Mouse (Mus musculus): ENCODE results near the gene Arl6ip1. TPM values are rescaled to one million over a fixed set of nuclear protein-coding genes. Genes with fewer than 3 reads are reported as not detected.
"Not testable (repeated sequence)": the region's sequence is repeated elsewhere in the genome, so short reads cannot be mapped to it uniquely, and the experiment has no call there.

Gene Arl6ip1
- 556 and 565 TPM in 2 replicates for polyA plus RNA-seq (2015; fragmentation: Nextera tagmentation; extraction: Ambion mirVana)

- ATAC-seq, result peak; percentile 99
- Histone ChIP-seq H3K36me3 (ENCODE audit: control insufficient read depth, insufficient read depth, low read length) (no peaks in the 10 kb centered on the region), H3K4me2 (ENCODE audit: low read length) (peak within 1 kb of the TSS; percentile 87), H3K27me3 (ENCODE audit: control insufficient read depth, insufficient read depth, low read depth, low read length) (no peaks in the 10 kb centered on the region), H3K9ac (ENCODE audit: low read depth, low read length) (peak within 1 kb of the TSS; percentile 87), H3K4me1 (ENCODE audit: control insufficient read depth, insufficient read depth, low read length) (peaks cover 30% of the 10 kb centered on the region), H3K4me3 (ENCODE audit: low read depth, low read length) (peak within 1 kb of the TSS; percentile 78), H3K27ac (ENCODE audit: low read length) (peak within 1 kb of the TSS; percentile 85), H3K9me3 (replicated peaks; ENCODE audit: control insufficient read depth, low read length, poor library complexity, severe bottlenecking) (no peaks in the 10 kb centered on the region)
- WGBS, result under 1% methylated on average over 39 of the region's 39 CpGs
Observed at GRCm38 (mm10) chr7:118129430-118130041, at the start of gene Arl6ip1. Gene Arl6ip1, minus strand, starts transcription at chr7:118129662.

DNA sequence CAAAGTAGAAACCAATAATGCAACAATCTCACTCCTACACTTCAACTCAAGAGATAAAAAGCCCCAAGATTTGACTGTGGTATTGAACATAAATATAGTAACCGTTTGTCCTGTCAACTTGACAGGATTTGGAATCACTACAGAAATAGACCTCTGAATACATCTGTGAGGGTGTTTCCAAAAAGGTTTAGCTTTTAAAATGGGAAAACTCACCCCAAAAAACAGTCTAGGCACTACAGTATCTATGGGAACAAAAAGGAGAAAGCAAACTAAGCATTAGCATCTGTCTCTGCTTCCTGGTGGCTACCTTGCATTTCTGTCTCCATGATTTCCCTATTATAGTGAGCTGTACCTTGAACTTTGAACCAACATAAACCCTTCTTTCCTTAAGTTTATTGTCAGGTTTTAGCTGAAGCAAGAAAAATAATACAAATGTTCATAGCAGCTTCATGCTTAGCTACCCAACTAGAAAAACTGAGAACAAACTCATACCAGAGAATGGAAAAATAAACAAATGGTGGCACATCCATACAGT, 46.4 kb upstream of the Arl6ip1 start:
- no peaks in the 10 kb centered on the region for H3K9me3 ChIP-seq (replicated peaks; ENCODE audit: control insufficient read depth, low read length, poor library complexity, severe bottlenecking)
- no peak for ATAC-seq
- no peaks in the 10 kb centered on the region for H3K4me1 ChIP-seq (ENCODE audit: control insufficient read depth, insufficient read depth, low read length)
- no peak overlapping the region for H3K9ac ChIP-seq (ENCODE audit: low read depth, low read length)
- WGBS, result 92% methylated on average over 1 of the region's 1 CpGs
- H3K36me3 ChIP-seq (ENCODE audit: control insufficient read depth, insufficient read depth, low read length), result peaks cover 20% of the 10 kb centered on the region
- H3K4me3 ChIP-seq (ENCODE audit: low read depth, low read length), result no peak overlapping the region
- no peak overlapping the region for H3K4me2 ChIP-seq (ENCODE audit: low read length)
- H3K27me3 ChIP-seq (ENCODE audit: control insufficient read depth, insufficient read depth, low read depth, low read length), result no peaks in the 10 kb centered on the region
- H3K27ac ChIP-seq (ENCODE audit: low read length), result no peak overlapping the region

GRCm38 (mm10) chr7:118170125-118170524, 40.7 kb upstream of the Arl6ip1 start:
- WGBS, result 92% methylated on average over 2 of the region's 2 CpGs
- not testable (repeated sequence) for H3K27me3 ChIP-seq (ENCODE audit: control insufficient read depth, insufficient read depth, low read depth, low read length); H3K9me3 ChIP-seq (replicated peaks; ENCODE audit: control insufficient read depth, low read length, poor library complexity, severe bottlenecking); H3K4me3 ChIP-seq (ENCODE audit: low read depth, low read length); H3K4me1 ChIP-seq (ENCODE audit: control insufficient read depth, insufficient read depth, low read length); H3K9ac ChIP-seq (ENCODE audit: low read depth, low read length); ATAC-seq; H3K4me2 ChIP-seq (ENCODE audit: low read length); H3K27ac ChIP-seq (ENCODE audit: low read length)
- H3K36me3 ChIP-seq (ENCODE audit: control insufficient read depth, insufficient read depth, low read length), result peaks cover 26% of the 10 kb centered on the region

DNA sequence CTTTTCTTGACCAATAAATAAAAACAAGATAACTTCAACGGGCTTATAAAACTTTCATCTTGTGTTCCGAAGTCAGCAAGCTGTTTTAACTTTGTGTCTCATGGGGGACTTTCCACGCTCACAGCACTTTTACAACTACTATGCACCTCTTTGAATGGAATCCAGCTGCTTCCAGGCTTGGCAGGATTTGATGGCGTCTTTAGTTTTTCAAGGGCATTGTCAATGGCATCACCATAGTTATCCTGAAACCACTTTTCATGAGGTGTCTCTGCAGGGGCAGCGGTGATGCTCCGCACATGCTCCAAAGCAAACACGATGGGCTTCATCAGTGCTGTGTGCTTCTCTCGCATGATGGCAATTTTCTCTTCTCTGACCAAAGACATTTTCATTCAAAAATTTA, 33.5 kb upstream of the Arl6ip1 start:
- no peaks in the 10 kb centered on the region for H3K9me3 ChIP-seq (replicated peaks; ENCODE audit: control insufficient read depth, low read length, poor library complexity, severe bottlenecking)
- no peaks in the 10 kb centered on the region for H3K27me3 ChIP-seq (ENCODE audit: control insufficient read depth, insufficient read depth, low read depth, low read length)
- no peak overlapping the region for H3K4me2 ChIP-seq (ENCODE audit: low read length)
- H3K9ac ChIP-seq (ENCODE audit: low read depth, low read length), result no peak overlapping the region
- H3K4me3 ChIP-seq (ENCODE audit: low read depth, low read length), result no peak overlapping the region
- no peak for ATAC-seq
- H3K36me3 ChIP-seq (ENCODE audit: control insufficient read depth, insufficient read depth, low read length), result peaks cover 27% of the 10 kb centered on the region
- 86% methylated on average over 8 of the region's 8 CpGs for WGBS
- no peaks in the 10 kb centered on the region for H3K4me1 ChIP-seq (ENCODE audit: control insufficient read depth, insufficient read depth, low read length)
- no peak overlapping the region for H3K27ac ChIP-seq (ENCODE audit: low read length)

DNA sequence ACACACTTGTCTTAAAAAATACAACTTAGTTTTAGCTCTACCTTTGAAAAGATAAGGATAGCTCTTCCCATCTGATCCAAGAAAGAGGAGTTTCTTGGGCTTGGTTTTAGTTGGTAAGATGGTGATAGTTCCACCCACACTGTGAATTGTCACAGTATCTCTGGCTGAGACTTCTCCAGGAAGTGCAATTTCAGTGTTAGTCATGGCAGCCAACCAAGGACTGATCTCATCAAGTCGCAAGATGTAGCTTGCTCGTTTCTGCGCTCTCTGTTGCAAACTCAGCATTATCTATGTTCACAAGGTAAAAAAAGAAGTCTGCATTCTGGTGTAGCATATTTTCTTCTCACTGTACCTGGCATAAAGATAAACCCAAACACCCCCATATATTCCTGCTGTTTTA, 30.7 kb upstream of the Arl6ip1 start:
- Histone ChIP-seq H3K4me3 (ENCODE audit: low read depth, low read length) (no peak overlapping the region), H3K9me3 (replicated peaks; ENCODE audit: control insufficient read depth, low read length, poor library complexity, severe bottlenecking) (no peaks in the 10 kb centered on the region), H3K27me3 (ENCODE audit: control insufficient read depth, insufficient read depth, low read depth, low read length) (no peaks in the 10 kb centered on the region), H3K36me3 (ENCODE audit: control insufficient read depth, insufficient read depth, low read length) (peaks cover 36% of the 10 kb centered on the region), H3K27ac (ENCODE audit: low read length) (no peak overlapping the region), H3K4me2 (ENCODE audit: low read length) (no peak overlapping the region), H3K9ac (ENCODE audit: low read depth, low read length) (no peak overlapping the region), H3K4me1 (ENCODE audit: control insufficient read depth, insufficient read depth, low read length) (no peaks in the 10 kb centered on the region)
- WGBS, result 99% methylated on average over 3 of the region's 3 CpGs
- no peak for ATAC-seq

DNA sequence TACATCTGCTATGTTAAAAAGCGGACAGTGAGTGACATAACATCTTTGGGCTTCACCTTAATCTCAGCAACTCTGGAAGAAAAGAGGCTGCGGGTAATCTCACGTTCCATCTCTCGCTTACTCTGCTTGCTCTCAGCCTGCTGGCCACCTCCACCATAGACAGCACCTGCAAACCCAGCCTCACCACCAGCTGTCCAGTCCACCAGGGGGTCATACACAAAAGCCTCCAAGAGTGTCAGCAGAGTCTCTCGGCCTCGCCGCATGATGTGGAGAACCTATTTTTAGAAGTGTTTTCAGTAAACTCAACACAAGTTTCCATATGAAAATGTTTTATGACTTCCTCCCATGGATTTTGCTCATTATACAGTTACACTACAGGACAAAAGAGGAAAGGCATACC, 27.0 kb upstream of the Arl6ip1 start:
- H3K4me2 ChIP-seq (ENCODE audit: low read length), result no peak overlapping the region
- peaks cover 51% of the 10 kb centered on the region for H3K36me3 ChIP-seq (ENCODE audit: control insufficient read depth, insufficient read depth, low read length)

DNA sequence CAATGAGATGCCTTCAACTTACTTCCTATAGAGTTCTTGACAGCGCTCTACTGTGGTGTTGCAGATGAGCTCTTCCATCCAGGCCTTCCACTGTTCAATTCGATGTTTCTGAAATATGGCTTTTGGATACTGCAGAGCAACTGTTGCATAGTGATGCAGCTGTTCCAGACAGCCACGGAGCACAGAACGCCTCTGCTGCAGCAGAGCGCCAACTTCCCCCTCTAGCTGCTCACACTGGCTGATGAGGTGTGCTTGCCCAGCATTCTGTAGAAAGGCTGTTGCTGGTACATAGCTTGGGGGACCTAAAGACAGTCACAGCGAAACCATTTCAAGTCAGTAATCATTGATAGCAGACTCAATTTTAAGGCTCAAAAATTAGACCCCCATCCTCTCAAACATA, 24.7 kb upstream of the Arl6ip1 start:
- peaks cover 48% of the 10 kb centered on the region for H3K36me3 ChIP-seq (ENCODE audit: control insufficient read depth, insufficient read depth, low read length)
- 94% methylated on average over 6 of the region's 6 CpGs for WGBS
- H3K4me2 ChIP-seq (ENCODE audit: low read length), result no peak overlapping the region
- no peak overlapping the region for H3K9ac ChIP-seq (ENCODE audit: low read depth, low read length)
- no peaks in the 10 kb centered on the region for H3K27me3 ChIP-seq (ENCODE audit: control insufficient read depth, insufficient read depth, low read depth, low read length)
- no peaks in the 10 kb centered on the region for H3K9me3 ChIP-seq (replicated peaks; ENCODE audit: control insufficient read depth, low read length, poor library complexity, severe bottlenecking)
- ATAC-seq, result no peak
- H3K4me1 ChIP-seq (ENCODE audit: control insufficient read depth, insufficient read depth, low read length), result no peaks in the 10 kb centered on the region
- H3K27ac ChIP-seq (ENCODE audit: low read length), result no peak overlapping the region
- no peak overlapping the region for H3K4me3 ChIP-seq (ENCODE audit: low read depth, low read length)

More for the DNA sequence above, 27.0 kb upstream of the Arl6ip1 start:
- no peak for ATAC-seq
- Histone ChIP-seq H3K27me3 (ENCODE audit: control insufficient read depth, insufficient read depth, low read depth, low read length) (no peaks in the 10 kb centered on the region), H3K27ac (ENCODE audit: low read length) (no peak overlapping the region), H3K9ac (ENCODE audit: low read depth, low read length) (no peak overlapping the region), H3K4me1 (ENCODE audit: control insufficient read depth, insufficient read depth, low read length) (no peaks in the 10 kb centered on the region), H3K9me3 (replicated peaks; ENCODE audit: control insufficient read depth, low read length, poor library complexity, severe bottlenecking) (no peaks in the 10 kb centered on the region), H3K4me3 (ENCODE audit: low read depth, low read length) (no peak overlapping the region)
- 97% methylated on average over 7 of the region's 7 CpGs for WGBS

GRCm38 (mm10) chr7:118143602-118144001, 14.1 kb upstream of the Arl6ip1 start:
- Histone ChIP-seq H3K4me3 (ENCODE audit: low read depth, low read length) (no peak overlapping the region), H3K4me2 (ENCODE audit: low read length) (no peak overlapping the region), H3K9me3 (replicated peaks; ENCODE audit: control insufficient read depth, low read length, poor library complexity, severe bottlenecking) (no peaks in the 10 kb centered on the region), H3K27ac (ENCODE audit: low read length) (no peak overlapping the region), H3K4me1 (ENCODE audit: control insufficient read depth, insufficient read depth, low read length) (no peaks in the 10 kb centered on the region), H3K27me3 (ENCODE audit: control insufficient read depth, insufficient read depth, low read depth, low read length) (no peaks in the 10 kb centered on the region), H3K36me3 (ENCODE audit: control insufficient read depth, insufficient read depth, low read length) (peaks cover 36% of the 10 kb centered on the region), H3K9ac (ENCODE audit: low read depth, low read length) (no peak overlapping the region)
- ATAC-seq, result no peak
- WGBS, result 84% methylated on average over 3 of the region's 3 CpGs

- no peaks in the 10 kb centered on the region for H3K4me1 ChIP-seq (ENCODE audit: control insufficient read depth, insufficient read depth, low read length)
- 92% methylated on average over 4 of the region's 4 CpGs for WGBS
- H3K9me3 ChIP-seq (replicated peaks; ENCODE audit: control insufficient read depth, low read length, poor library complexity, severe bottlenecking), result no peaks in the 10 kb centered on the region
- H3K36me3 ChIP-seq (ENCODE audit: control insufficient read depth, insufficient read depth, low read length), result peaks cover 31% of the 10 kb centered on the region
- no peak for ATAC-seq
- H3K27ac ChIP-seq (ENCODE audit: low read length), result no peak overlapping the region
- H3K9ac ChIP-seq (ENCODE audit: low read depth, low read length), result no peak overlapping the region
- H3K4me2 ChIP-seq (ENCODE audit: low read length), result no peak overlapping the region
- H3K4me3 ChIP-seq (ENCODE audit: low read depth, low read length), result no peak overlapping the region
- no peaks in the 10 kb centered on the region for H3K27me3 ChIP-seq (ENCODE audit: control insufficient read depth, insufficient read depth, low read depth, low read length)
Observed at GRCm38 (mm10) chr7:118143123-118143522, 13.7 kb upstream of the Arl6ip1 start.
